Mouse (Mus musculus) C2C12 (cell line): ENCODE data around the gene Fcho1.

ENCODE experiments used
- CEBPB ChIP-seq: IDR thresholded peaks from one replicate; pipeline ENCODE4 v1.6.1; 2011; ENCODE audit warnings: low read depth, mild to moderate bottlenecking, control low read depth, moderate library complexity
- CTCF ChIP-seq: IDR thresholded peaks from one replicate; pipeline ENCODE4 v1.5.1; 2011; ENCODE audit not compliant: control insufficient read depth, insufficient read depth, insufficient read length
- MAX ChIP-seq: IDR thresholded peaks from one replicate; pipeline ENCODE4 v1.6.1; 2011; ENCODE audit warnings: mild to moderate bottlenecking, control low read depth
- MYOD1 ChIP-seq: IDR thresholded peaks from one replicate; pipeline ENCODE4 v1.6.1; 2011; ENCODE audit warnings: low read depth; ENCODE audit not compliant: control insufficient read depth, insufficient read length
- MYOG ChIP-seq: IDR thresholded peaks from one replicate; pipeline ENCODE4 v1.6.1; 2011; ENCODE audit not compliant: control insufficient read depth, insufficient read length; ENCODE audit errors: extremely low read depth

GRCm38 (mm10) chr8:71677555-71677954, 48.0 kb downstream of the Fcho1 start:
- no peak for TF ChIP-seq CTCF
- TF ChIP-seq CEBPB, result no peak
- TF ChIP-seq MYOG, result no peak
- TF ChIP-seq MYOD1, result no peak
- no peak for TF ChIP-seq MAX
